Mouse (Mus musculus): Measurements from ENCODE around the gene Shank1. TPM values are rescaled to one million over a fixed set of nuclear protein-coding genes. Genes with fewer than 3 reads are reported as not detected.

Shank1 gene
- polyA plus RNA-seq, 1 experiment from 2014 or later, result 1.5 TPM

- Histone ChIP-seq H3K9ac (replicated peaks; ENCODE audit: low read length) (peak overlapping the region; percentile 94), H3K36me3 (ENCODE audit: insufficient read depth, low read length) (no peaks in the 10 kb centered on the region), H3K4me3 (ENCODE audit: low read length) (peak overlapping the region; percentile 76), H3K27ac (ENCODE audit: low read length) (peak overlapping the region; percentile 93), H3K27me3 (ENCODE audit: insufficient read depth, low read length) (peaks cover 3% of the 10 kb centered on the region; the same call in 1 of the 2 replicates), H3K9me3 (ENCODE audit: low read length) (no peaks in the 10 kb centered on the region), H3K4me2 (replicated peaks; ENCODE audit: low read depth, low read length) (peak overlapping the region; percentile 57), H3K4me1 (ENCODE audit: insufficient read depth, low read length) (peaks cover 19% of the 10 kb centered on the region)
- ATAC-seq (ENCODE audit: low FRiP score, low TSS enrichment), result no peak
- WGBS, result 80% methylated on average over 14 of the region's 14 CpGs
Observed at GRCm38 (mm10) chr7:44303346-44304340, 6.4 kb upstream of the Shank1 start.

DNA sequence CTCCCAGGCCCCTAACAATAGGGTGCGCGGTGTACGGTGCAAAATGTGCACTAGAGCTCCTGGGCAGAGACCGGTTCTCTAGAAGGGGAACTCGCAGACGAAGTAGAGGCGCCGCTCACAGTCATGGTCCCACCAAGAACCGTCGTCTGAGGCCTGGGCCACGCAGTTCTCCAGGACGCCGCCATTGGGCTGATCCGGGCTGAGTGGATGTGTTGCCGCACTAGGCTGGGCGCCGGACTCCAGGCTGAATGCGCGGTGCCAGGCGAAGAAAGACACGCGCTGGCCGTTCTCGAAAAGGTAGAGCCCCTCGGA lies 5.6 kb upstream of the Shank1 start:
- no peaks in the 10 kb centered on the region for H3K9me3 ChIP-seq (ENCODE audit: low read length)
- H3K27ac ChIP-seq (ENCODE audit: low read length), result peak overlapping the region; percentile 93
- peak overlapping the region; percentile 57 for H3K4me2 ChIP-seq (replicated peaks; ENCODE audit: low read depth, low read length)
- under 1% methylated on average over 25 of the region's 25 CpGs for WGBS
- peaks cover 8% of the 10 kb centered on the region; the same call in 1 of the 2 replicates for H3K27me3 ChIP-seq (ENCODE audit: insufficient read depth, low read length)
- ATAC-seq (ENCODE audit: low FRiP score, low TSS enrichment), result peak; percentile 13
- peak overlapping the region; percentile 94 for H3K9ac ChIP-seq (replicated peaks; ENCODE audit: low read length)
- H3K4me3 ChIP-seq (ENCODE audit: low read length), result peak overlapping the region; percentile 76
- H3K4me1 ChIP-seq (ENCODE audit: insufficient read depth, low read length), result peaks cover 19% of the 10 kb centered on the region
- H3K36me3 ChIP-seq (ENCODE audit: insufficient read depth, low read length), result no peaks in the 10 kb centered on the region

DNA sequence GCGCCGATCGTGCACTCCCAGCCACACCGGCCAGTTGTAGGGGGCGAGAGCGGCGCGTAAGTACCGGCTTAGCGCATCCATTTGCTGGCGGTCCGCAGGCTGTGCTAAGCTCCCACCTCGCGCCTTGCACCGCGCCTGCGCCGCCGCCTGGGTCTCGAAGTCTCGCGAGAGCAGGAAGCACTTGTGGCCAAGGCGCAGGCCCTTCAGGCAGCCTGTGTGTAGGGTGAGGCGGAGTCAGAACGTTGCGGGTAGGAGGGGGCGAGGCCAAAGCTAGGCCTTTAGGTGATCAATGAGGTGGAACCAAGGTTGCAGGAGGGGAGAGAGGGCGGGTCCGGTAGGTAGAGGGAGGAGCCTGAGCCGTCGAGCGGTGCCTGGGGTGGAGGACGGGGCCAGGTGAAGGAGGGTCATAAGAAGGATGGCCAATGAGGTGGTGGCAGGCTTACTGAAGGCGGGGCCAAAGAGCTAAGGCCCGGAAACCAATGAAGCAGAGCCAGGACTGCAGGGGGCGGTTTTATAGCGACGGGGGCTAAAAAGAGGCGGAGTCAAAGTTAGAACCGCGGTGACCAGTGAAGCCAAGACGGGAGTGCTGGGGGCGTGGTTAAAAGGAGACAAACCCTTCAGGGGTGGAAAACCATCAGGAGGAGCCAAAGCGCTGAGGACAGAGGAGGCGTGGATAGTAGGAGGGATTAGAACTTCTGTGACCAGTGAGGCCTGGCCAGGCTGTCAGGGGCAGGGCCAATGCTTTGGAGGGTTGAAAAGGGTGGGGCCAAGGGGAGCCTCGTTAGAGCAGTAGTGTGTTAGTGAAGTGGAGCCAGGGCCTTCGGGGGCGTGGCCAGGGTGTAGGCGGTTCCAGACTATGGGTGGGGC lies 5.0 kb upstream of the Shank1 start:
- H3K4me1 ChIP-seq (ENCODE audit: insufficient read depth, low read length), result peaks cover 19% of the 10 kb centered on the region
- WGBS, result under 1% methylated on average over 49 of the region's 49 CpGs
- H3K9ac ChIP-seq (replicated peaks; ENCODE audit: low read length), result peak overlapping the region; percentile 94
- H3K27me3 ChIP-seq (ENCODE audit: insufficient read depth, low read length), result peaks cover 8% of the 10 kb centered on the region; the same call in 1 of the 2 replicates
- H3K27ac ChIP-seq (ENCODE audit: low read length), result peak overlapping the region; percentile 93
- H3K4me3 ChIP-seq (ENCODE audit: low read length), result peak overlapping the region; percentile 76
- peak; percentile 96 for ATAC-seq (ENCODE audit: low FRiP score, low TSS enrichment)
- H3K36me3 ChIP-seq (ENCODE audit: insufficient read depth, low read length), result no peaks in the 10 kb centered on the region
- no peaks in the 10 kb centered on the region for H3K9me3 ChIP-seq (ENCODE audit: low read length)
- peak overlapping the region; percentile 57 for H3K4me2 ChIP-seq (replicated peaks; ENCODE audit: low read depth, low read length)

DNA sequence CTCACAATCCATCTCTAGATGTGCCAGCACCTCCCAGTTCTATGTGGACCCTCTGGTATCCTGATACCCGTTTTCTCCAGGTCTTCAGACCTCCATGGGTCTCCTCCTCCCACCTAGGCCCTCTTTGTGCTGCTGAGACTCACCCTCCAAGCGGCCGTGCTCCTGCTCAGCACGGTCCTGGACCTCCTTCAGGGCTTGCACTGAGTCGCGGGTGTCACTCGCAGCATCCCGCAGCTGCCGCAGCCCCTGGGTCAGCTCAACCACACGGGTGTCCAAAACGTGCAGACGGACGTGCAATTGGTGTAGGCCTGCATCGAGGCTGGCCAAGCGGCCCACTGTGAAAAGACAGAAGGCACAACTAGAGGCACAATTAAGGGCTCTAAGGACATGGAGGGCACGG lies 4.4 kb upstream of the Shank1 start:
- 6% methylated on average over 16 of the region's 16 CpGs for WGBS
- Histone ChIP-seq H3K9ac (replicated peaks; ENCODE audit: low read length) (peak overlapping the region; percentile 60), H3K4me3 (ENCODE audit: low read length) (peak overlapping the region; percentile 76), H3K4me2 (replicated peaks; ENCODE audit: low read depth, low read length) (peak overlapping the region; percentile 57), H3K27ac (ENCODE audit: low read length) (peak overlapping the region; percentile 93), H3K4me1 (ENCODE audit: insufficient read depth, low read length) (peaks cover 23% of the 10 kb centered on the region), H3K9me3 (ENCODE audit: low read length) (no peaks in the 10 kb centered on the region), H3K27me3 (ENCODE audit: insufficient read depth, low read length) (peaks cover 8% of the 10 kb centered on the region; the same call in 1 of the 2 replicates), H3K36me3 (ENCODE audit: insufficient read depth, low read length) (no peaks in the 10 kb centered on the region)
- ATAC-seq (ENCODE audit: low FRiP score, low TSS enrichment), result no peak

DNA sequence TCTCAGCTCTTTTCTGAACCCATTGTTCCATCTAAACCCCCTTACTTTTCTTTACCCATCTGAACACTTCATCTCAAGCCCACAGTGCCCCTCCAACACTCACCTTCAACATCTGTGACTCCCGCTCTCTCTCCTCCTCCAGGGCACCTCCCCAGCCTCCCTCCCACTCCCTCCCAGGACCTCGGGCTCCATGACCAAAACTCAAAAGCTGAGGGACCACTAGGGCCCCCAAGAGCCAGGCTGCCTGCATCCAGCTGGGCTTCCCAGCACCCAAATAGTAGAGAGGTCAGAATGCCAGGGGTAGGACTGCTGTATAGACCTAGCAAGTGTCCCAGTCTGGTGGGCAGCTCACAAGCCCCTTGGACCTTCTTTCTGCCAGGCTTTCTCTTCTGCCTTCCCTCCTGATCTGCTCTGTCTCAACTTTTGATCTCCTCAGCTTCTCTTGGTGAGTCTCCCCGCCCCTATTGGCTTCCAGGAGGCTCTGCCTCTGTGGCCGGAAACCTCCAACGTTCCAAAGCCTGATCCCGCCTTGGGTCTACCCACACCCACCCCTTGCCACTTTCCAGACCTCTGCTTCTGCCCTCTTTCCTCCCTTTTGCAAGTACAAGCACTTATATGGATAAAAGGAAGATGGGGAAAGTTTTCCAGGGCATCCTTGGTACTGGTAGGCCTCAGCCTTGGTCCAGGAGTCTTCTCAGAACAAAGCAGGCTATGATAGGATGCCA lies 3.4 kb upstream of the Shank1 start, which contains the start of gene Clec11a:
Clec11a (minus strand) TSS at position 387 of the 725 bp plus-strand sequence.
- Histone ChIP-seq H3K4me2 (replicated peaks; ENCODE audit: low read depth, low read length) (peak within 1 kb of the TSS; percentile 57), H3K27ac (ENCODE audit: low read length) (peak within 1 kb of the TSS; percentile 93), H3K9ac (replicated peaks; ENCODE audit: low read length) (peak within 1 kb of the TSS; percentile 60), H3K36me3 (ENCODE audit: insufficient read depth, low read length) (no peaks in the 10 kb centered on the region), H3K4me3 (ENCODE audit: low read length) (peak within 1 kb of the TSS; percentile 76), H3K4me1 (ENCODE audit: insufficient read depth, low read length) (peaks cover 33% of the 10 kb centered on the region), H3K9me3 (ENCODE audit: low read length) (no peaks in the 10 kb centered on the region), H3K27me3 (ENCODE audit: insufficient read depth, low read length) (peaks cover 8% of the 10 kb centered on the region; the same call in 1 of the 2 replicates)
- no peak for ATAC-seq (ENCODE audit: low FRiP score, low TSS enrichment)
- 52% methylated on average over 6 of the region's 6 CpGs for WGBS

DNA sequence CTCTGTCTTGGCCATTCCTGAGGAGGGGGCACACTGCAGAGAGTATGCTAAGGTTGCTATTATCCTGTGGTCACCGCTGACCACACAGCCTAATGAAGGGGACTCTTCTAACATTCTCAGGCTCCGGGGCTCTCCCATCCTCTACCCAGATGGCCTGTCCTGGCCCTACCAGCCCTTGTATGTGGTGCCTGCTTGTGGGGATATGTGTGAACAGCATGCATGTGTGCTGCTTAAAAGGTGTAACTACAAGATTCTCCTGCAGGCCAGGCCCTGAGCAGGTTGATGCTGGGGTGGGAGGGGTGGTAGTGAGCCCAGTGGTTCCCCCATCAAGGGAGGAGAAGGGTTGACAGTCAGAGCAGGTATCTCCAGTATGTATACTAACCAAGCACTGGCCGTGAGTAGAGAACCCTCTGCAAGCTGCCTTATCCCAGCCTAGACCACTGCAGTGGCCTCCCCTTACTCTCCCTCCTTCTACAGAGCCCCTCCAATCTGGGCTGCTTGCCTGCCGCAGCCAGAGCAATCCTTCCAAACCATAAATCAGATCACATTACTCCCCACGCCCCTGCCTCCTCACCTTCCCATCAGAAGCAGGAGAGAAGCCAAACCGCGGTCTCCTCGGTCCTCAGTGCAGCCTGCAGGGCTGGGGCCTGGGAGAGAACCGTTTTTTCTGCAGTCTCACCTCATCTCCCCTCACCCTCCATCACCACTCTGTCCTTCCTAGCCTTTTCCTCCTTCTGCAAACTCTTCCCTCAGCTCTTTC lies 2.6 kb upstream of the Shank1 start:
- H3K36me3 ChIP-seq (ENCODE audit: insufficient read depth, low read length), result no peaks in the 10 kb centered on the region
- peaks cover 10% of the 10 kb centered on the region; the same call in 1 of the 2 replicates for H3K27me3 ChIP-seq (ENCODE audit: insufficient read depth, low read length)
- no peak overlapping the region for H3K27ac ChIP-seq (ENCODE audit: low read length)
- H3K4me2 ChIP-seq (replicated peaks; ENCODE audit: low read depth, low read length), result no peak overlapping the region
- no peaks in the 10 kb centered on the region for H3K9me3 ChIP-seq (ENCODE audit: low read length)
- H3K4me3 ChIP-seq (ENCODE audit: low read length), result no peak overlapping the region
- peak overlapping the region; percentile 17; the same call in 1 of the 2 replicates for H3K9ac ChIP-seq (replicated peaks; ENCODE audit: low read length)
- 24% methylated on average over 9 of the region's 9 CpGs for WGBS
- peaks cover 41% of the 10 kb centered on the region for H3K4me1 ChIP-seq (ENCODE audit: insufficient read depth, low read length)
- ATAC-seq (ENCODE audit: low FRiP score, low TSS enrichment), result no peak

DNA sequence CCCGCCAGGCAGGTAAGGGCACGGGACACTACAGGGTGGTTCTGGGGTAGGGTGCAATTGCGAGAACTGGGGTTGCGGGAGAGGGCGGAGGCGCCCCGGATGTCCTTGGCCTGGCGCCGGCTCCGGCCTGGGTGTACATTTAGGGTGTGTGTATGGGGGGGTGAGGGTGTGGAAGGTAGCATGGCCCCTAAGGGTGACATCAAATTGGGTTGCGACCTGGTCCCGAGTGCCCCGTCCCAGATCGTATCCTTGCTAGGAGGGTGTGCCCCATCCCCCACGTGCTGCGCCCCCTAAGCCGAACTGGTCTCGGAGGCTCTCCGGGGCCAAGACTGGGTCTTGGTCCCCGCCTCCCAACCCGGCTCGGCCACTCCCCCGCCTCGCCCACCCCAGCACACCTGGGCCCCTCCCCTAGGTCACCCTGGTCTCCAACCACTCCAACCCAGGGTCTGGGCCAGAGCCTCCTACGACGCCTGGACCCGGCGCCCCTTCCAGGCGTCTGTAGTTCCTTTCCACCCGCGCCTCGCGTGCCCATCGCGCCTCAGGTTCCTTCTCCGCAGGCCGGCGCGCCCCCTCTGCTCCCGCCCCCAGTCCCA lies 328 bp downstream of the Shank1 start:
- H3K36me3 ChIP-seq (ENCODE audit: insufficient read depth, low read length), result no peaks in the 10 kb centered on the region
- H3K9ac ChIP-seq (replicated peaks; ENCODE audit: low read length), result peak overlapping the region; percentile 65
- peaks cover 35% of the 10 kb centered on the region for H3K4me1 ChIP-seq (ENCODE audit: insufficient read depth, low read length)
- H3K27me3 ChIP-seq (ENCODE audit: insufficient read depth, low read length), result peaks cover 10% of the 10 kb centered on the region; the same call in 1 of the 2 replicates
- WGBS, result under 1% methylated on average over 22 of the region's 40 CpGs
- 0 out of 2 replicates have a peak overlapping the region, but pooled peaks have one; percentile 13 for H3K27ac ChIP-seq (ENCODE audit: low read length)
- peak; percentile 12; the same call in 1 of the 2 replicates for ATAC-seq (ENCODE audit: low FRiP score, low TSS enrichment)
- H3K9me3 ChIP-seq (ENCODE audit: low read length), result no peaks in the 10 kb centered on the region
- peak overlapping the region; percentile 95 for H3K4me2 ChIP-seq (replicated peaks; ENCODE audit: low read depth, low read length)
- H3K4me3 ChIP-seq (ENCODE audit: low read length), result peak overlapping the region; percentile 51

- ATAC-seq (ENCODE audit: low FRiP score, low TSS enrichment), result peak; percentile 26; the same call in 1 of the 2 replicates
- H3K4me3 ChIP-seq (ENCODE audit: low read length), result peak overlapping the region; percentile 51
- H3K4me1 ChIP-seq (ENCODE audit: insufficient read depth, low read length), result peaks cover 29% of the 10 kb centered on the region
- peak overlapping the region; percentile 95 for H3K4me2 ChIP-seq (replicated peaks; ENCODE audit: low read depth, low read length)
- H3K9me3 ChIP-seq (ENCODE audit: low read length), result no peaks in the 10 kb centered on the region
- H3K27me3 ChIP-seq (ENCODE audit: insufficient read depth, low read length), result peaks cover 10% of the 10 kb centered on the region; the same call in 1 of the 2 replicates
- H3K9ac ChIP-seq (replicated peaks; ENCODE audit: low read length), result peak overlapping the region; percentile 65
- no peaks in the 10 kb centered on the region for H3K36me3 ChIP-seq (ENCODE audit: insufficient read depth, low read length)
- 1% methylated on average over 34 of the region's 38 CpGs for WGBS
- 0 out of 2 replicates have a peak overlapping the region, but pooled peaks have one; percentile 25 for H3K27ac ChIP-seq (ENCODE audit: low read length)
Observed at GRCm38 (mm10) chr7:44310878-44311712, 1.0 kb downstream of the Shank1 start.
